Mouse (Mus musculus) kidney, embryonic 14.5 days (tissue): ENCODE data around the gene Susd6. TPM values are rescaled to one million over a fixed set of nuclear protein-coding genes. Genes with fewer than 3 reads are reported as not detected.
"Not testable (repeated sequence)": the region's sequence is repeated elsewhere in the genome, so short reads cannot be mapped to it uniquely, and the experiment has no call there.

Experiments
- ATAC-seq: fragments of 200-750 bp; cut with Nextera tagmentation; 2 replicates; pipeline ENCODE4 v1.8.0; 2017; ENCODE audit warnings: moderate number of reproducible peaks, mild to moderate bottlenecking, moderate TSS enrichment, moderate library complexity; ENCODE audit not compliant: low FRiP score, low TSS enrichment
- H3K27ac ChIP-seq: fragments of 300-500 bp; sonication (generic); 2 replicates; pipeline ENCODE4 v1.5.1; 2014; ENCODE audit warnings: low read depth, mild to moderate bottlenecking, low read length, moderate library complexity, mixed read lengths
- H3K27me3 ChIP-seq: fragments of 300-500 bp; sonication (generic); 2 replicates; pipeline ENCODE4 v1.6.1; 2014; ENCODE audit warnings: mild to moderate bottlenecking, low read length; ENCODE audit not compliant: control insufficient read depth, insufficient read depth
- H3K36me3 ChIP-seq: fragments of 300-500 bp; sonication (generic); 2 replicates; pipeline ENCODE4 v1.6.1; 2014; ENCODE audit warnings: low read length, mixed read lengths; ENCODE audit not compliant: control insufficient read depth, insufficient read depth
- H3K4me1 ChIP-seq: fragments of 300-500 bp; sonication (generic); 2 replicates; pipeline ENCODE4 v1.6.1; 2014; ENCODE audit warnings: low read length, mixed read lengths; ENCODE audit not compliant: control insufficient read depth, insufficient read depth
- H3K4me2 ChIP-seq: fragments of 300-500 bp; sonication (generic); replicated peaks from 2 replicates; pipeline ENCODE4 v1.6.1; 2014; ENCODE audit warnings: low read depth, mild to moderate bottlenecking, low read length
- H3K4me3 ChIP-seq: fragments of 300-500 bp; sonication (generic); 2 replicates; pipeline ENCODE4 v1.5.1; 2014; ENCODE audit warnings: mild to moderate bottlenecking, low read length
- H3K9ac ChIP-seq: fragments of 300-500 bp; sonication (generic); 2 replicates; pipeline ENCODE4 v1.6.1; 2014; ENCODE audit warnings: low read depth, mild to moderate bottlenecking, low read length, moderate library complexity
- H3K9me3 ChIP-seq: fragments of 300-500 bp; sonication (generic); 2 replicates; pipeline ENCODE4 v1.6.1; 2016; ENCODE audit warnings: low read length; ENCODE audit not compliant: control insufficient read depth
- WGBS: fragments of 180-500 bp; shearing (Covaris S2); extraction: QIAGEN DNeasy Blood & Tissue Kit; methylation state at CpG from one replicate; pipeline ENCODE4 v1.1.7; 2014; 5-methylcytosine and 5-hydroxymethylcytosine counted together
- polyA plus RNA-seq: library from polyadenylated mRNA; unstranded; fragments of >200 nt; fragmentation: Nextera tagmentation; extraction: Ambion mirVana; gene quantifications from 2 replicates; pipeline ENCODE4 v1.2.1, GENCODE M21; 2014

Susd6 gene
- polyA plus RNA-seq, 1 experiment from 2014 or later, result 15.6 TPM

DNA sequence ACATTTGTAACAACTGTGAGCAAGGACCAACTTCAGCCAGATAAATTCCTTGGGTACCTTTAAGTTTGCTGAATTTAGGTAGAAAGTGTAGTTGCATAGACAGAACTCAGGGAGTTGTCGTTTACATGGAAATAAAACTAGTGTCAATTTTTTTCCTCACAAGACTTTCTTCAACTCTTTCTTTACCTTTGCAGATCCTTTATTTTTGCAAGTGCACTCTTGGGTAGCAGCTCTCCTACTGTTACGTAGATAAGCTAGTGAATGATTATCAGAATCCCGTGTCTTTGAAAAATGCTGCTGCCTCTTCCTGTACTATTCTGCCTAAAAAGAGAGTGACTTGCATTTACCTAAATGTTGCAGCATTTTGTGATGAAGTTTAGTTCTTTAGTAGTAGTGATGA, 24.2 kb downstream of the Susd6 start:
- Histone ChIP-seq H3K4me3 (no peak overlapping the region), H3K4me2 (no peak overlapping the region), H3K9ac (no peak overlapping the region), H3K4me1 (0 out of 2 replicates have a peak, but pooled peaks cover 2% of the 10 kb centered on the region), H3K9me3 (no peaks in the 10 kb centered on the region), H3K36me3 (no peaks in the 10 kb centered on the region), H3K27ac (no peak overlapping the region), H3K27me3 (no peaks in the 10 kb centered on the region)
- 59% methylated on average over 3 of the region's 3 CpGs for WGBS
- ATAC-seq, result no peak

DNA sequence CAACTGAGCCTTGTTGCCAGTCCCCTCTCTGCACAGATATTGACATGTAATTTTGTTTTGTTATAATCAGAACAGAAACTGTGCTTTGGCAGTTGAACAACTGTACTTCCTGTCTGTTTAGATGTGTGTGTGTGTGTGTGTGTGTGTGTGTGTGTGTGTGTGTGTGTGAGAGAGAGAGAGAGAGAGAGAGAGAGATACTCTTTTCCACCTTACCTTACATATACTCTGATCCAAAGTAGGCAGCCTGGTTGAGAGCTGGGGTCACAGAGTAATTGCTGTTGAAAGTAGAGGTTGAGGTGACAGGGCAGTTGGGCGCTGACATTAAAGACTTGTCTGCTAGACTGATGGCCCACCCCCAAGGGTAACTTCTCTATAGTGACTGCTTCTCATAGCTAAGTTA, 25.0 kb downstream of the Susd6 start:
- peaks cover 2% of the 10 kb centered on the region; the same call in 1 of the 2 replicates for H3K4me1 ChIP-seq
- WGBS, result 36% methylated on average over 1 of the region's 1 CpGs
- ATAC-seq, result no peak
- no peaks in the 10 kb centered on the region for H3K27me3 ChIP-seq
- no peak overlapping the region for H3K27ac ChIP-seq
- H3K9ac ChIP-seq, result no peak overlapping the region
- no peaks in the 10 kb centered on the region for H3K9me3 ChIP-seq
- no peak overlapping the region for H3K4me3 ChIP-seq
- H3K4me2 ChIP-seq, result no peak overlapping the region
- no peaks in the 10 kb centered on the region for H3K36me3 ChIP-seq

DNA sequence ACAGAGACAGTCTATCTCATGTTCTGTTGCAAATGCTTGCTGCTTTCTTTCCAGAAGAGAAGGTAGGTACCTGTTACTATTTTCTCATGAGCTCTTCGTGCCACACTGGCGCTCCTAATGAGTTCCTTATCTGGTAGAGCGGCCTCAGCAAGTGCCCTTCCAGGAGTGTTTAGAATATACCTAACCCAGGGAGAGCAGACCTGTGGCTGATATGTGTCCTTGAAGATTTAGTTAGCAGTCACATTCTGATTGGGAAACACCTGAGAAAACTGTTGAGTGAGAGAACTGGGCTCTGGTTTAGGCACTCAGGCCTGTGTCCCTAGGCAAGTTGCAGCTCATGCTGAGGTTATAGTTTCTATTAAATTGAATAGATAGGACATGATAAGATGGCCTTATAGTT, 25.6 kb downstream of the Susd6 start:
- Histone ChIP-seq H3K36me3 (no peaks in the 10 kb centered on the region), H3K9ac (no peak overlapping the region), H3K27me3 (no peaks in the 10 kb centered on the region), H3K27ac (no peak overlapping the region), H3K4me3 (no peak overlapping the region), H3K4me1 (peaks cover 2% of the 10 kb centered on the region; the same call in 1 of the 2 replicates), H3K4me2 (no peak overlapping the region), H3K9me3 (no peaks in the 10 kb centered on the region)
- WGBS, result 87% methylated on average over 3 of the region's 3 CpGs
- ATAC-seq, result no peak

DNA sequence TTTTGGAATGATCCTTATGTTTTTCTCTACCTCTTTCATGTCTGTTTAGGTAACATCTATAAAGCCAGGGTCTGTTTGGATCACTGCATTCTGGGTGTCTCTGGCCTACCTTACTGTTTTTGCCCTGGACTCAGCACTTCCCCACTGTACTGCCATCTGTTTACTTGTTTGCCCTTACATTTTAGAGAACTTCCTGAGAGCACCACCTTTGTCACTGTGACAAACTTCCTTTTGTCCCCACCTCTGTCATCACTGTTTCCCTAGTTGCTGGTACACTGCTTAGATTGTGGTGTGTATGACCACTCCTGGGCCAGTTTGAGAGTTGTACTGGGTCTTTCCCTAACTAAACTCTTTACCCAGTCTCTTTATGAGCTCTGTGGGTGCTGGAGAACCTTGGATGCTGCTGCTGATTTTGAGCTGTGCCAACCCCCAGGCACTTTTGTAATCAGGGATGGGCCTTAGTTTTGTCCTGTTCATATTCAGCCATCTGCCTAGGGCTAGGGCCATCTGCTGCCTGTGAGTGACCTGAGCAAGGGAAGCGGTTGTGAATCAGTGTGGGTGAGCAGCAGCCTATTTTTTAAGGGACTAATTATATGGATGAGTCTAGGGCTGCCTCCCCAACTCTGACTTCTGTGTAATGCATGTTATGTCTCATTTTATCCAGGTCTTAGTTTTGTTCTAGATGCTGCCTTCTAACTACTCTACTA, 26.2 kb downstream of the Susd6 start:
- H3K4me1 ChIP-seq, result peaks cover 2% of the 10 kb centered on the region; the same call in 1 of the 2 replicates
- no peaks in the 10 kb centered on the region for H3K27me3 ChIP-seq
- H3K4me2 ChIP-seq, result no peak overlapping the region
- no peak overlapping the region for H3K27ac ChIP-seq
- no peaks in the 10 kb centered on the region for H3K9me3 ChIP-seq
- 68% methylated on average over 1 of the region's 1 CpGs for WGBS
- no peak overlapping the region for H3K9ac ChIP-seq
- no peak overlapping the region for H3K4me3 ChIP-seq
- ATAC-seq, result no peak
- H3K36me3 ChIP-seq, result no peaks in the 10 kb centered on the region

DNA sequence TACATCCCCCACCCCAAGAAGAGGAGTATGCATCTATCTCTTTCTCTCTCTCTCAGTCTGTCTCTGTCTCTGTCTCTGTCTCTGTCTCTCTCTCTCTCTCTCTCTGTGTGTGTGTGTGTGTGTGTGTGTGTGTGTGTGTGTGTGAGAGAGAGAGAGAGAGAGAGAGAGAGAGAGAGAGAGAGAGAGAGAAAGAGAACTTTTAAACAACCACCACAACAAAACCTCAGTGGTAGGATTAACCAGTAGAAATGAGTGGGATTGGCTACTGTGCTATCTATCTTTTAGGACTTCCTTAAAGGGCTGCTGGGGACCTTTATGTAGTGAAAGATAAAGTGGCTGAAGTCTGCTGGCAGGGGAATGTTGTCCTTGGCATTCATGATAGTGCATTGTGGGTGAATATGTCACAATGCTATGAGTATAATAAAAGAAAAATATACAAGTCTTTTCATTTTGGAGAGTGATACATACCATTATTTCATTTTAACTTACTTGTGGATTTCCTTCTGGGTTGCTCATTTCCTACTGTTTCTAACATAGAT, 27.5 kb downstream of the Susd6 start:
- Histone ChIP-seq H3K9me3 (no peaks in the 10 kb centered on the region), H3K36me3 (no peaks in the 10 kb centered on the region), H3K27ac (no peak overlapping the region), H3K4me1 (peaks cover 2% of the 10 kb centered on the region; the same call in 1 of the 2 replicates), H3K4me3 (no peak overlapping the region), H3K9ac (no peak overlapping the region), H3K4me2 (no peak overlapping the region), H3K27me3 (no peaks in the 10 kb centered on the region)
- ATAC-seq, result no peak

DNA sequence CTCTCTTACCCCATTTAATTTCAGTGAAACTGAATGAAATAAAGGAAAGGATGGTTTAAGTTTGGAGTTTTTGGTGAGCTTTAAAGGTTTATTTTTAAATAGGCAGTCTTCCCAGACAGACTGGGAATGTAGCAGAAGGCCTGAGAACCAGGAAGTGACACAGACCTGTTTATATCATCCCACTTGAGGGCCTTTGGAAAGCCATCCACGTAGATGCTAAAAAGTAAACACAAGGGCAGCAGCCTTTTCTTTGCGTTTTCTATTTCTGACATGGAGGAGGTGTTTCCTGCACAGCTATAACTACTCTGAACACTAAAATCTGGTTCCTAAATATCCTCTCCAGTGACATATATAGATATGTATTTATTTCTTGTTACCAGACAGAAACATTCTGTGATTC, 28.7 kb downstream of the Susd6 start:
- not testable (repeated sequence) for H3K9ac ChIP-seq, H3K27me3 ChIP-seq, H3K36me3 ChIP-seq, H3K4me3 ChIP-seq, H3K4me2 ChIP-seq, ATAC-seq, H3K9me3 ChIP-seq, H3K27ac ChIP-seq, H3K4me1 ChIP-seq
- 48% methylated on average over 2 of the region's 2 CpGs for WGBS

DNA sequence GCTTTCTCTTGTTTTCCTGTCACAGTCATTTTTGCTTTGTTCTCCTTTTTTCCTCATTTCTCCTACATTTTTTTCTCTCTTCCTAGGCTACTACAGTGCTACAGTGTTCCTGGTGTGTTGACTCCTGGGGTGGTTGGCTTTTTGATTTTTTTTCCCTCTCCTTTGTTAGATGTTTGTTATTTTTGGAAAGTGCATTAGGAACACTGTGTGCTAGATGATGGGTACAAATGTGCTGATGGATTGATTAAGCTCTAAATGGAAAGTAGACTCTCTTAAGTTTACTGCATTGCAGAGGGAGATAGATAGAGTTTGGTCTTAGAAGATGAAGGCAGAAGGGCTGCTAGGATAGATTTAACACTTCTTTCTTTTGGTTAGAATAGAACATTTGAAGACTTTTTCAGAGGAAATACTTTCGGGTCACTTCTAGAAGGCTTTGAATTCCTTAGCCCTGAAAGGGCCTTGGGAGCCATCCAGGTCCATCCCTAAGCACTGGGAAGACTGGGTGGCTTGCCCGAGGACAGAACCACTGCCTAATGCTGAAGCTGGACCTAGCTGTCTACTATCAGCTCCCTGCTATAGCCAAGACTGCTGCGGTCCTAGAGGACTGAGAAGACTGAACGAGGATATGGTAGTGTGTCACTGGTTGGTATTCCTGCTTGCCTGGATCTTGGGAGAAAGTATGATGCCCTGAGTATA, 31.1 kb downstream of the Susd6 start:
- Histone ChIP-seq H3K9ac (no peak overlapping the region), H3K36me3 (no peaks in the 10 kb centered on the region), H3K27ac (no peak overlapping the region), H3K9me3 (no peaks in the 10 kb centered on the region), H3K4me1 (peaks cover 5% of the 10 kb centered on the region; the same call in 1 of the 2 replicates), H3K27me3 (no peaks in the 10 kb centered on the region), H3K4me2 (no peak overlapping the region), H3K4me3 (no peak overlapping the region)
- WGBS, result 85% methylated on average over 4 of the region's 4 CpGs
- no peak for ATAC-seq

DNA sequence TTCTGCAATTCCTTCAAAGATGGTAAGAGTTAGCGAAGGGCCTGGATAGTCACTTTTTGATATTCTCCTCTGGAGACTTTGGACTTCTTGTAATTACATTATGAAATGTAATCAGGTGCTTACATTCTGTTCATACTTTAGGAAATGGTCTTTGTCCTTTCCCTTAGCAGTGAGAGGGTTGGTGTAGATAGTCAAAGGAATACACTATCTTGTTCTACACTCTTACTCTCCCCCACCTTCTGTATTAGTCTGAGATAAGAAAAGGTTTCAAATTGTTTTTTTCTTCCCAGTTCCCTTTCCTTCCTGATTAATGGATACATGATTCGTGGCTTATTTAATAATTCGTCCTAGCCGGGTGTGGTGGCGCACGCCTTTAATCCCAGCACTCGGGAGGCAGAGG, 32.2 kb downstream of the Susd6 start:
- no peak for ATAC-seq
- Histone ChIP-seq H3K4me3 (no peak overlapping the region), H3K4me2 (no peak overlapping the region), H3K9me3 (no peaks in the 10 kb centered on the region), H3K4me1 (peaks cover 7% of the 10 kb centered on the region; the same call in 1 of the 2 replicates), H3K9ac (no peak overlapping the region), H3K27ac (no peak overlapping the region), H3K36me3 (no peaks in the 10 kb centered on the region), H3K27me3 (no peaks in the 10 kb centered on the region)
- 96% methylated on average over 7 of the region's 7 CpGs for WGBS

DNA sequence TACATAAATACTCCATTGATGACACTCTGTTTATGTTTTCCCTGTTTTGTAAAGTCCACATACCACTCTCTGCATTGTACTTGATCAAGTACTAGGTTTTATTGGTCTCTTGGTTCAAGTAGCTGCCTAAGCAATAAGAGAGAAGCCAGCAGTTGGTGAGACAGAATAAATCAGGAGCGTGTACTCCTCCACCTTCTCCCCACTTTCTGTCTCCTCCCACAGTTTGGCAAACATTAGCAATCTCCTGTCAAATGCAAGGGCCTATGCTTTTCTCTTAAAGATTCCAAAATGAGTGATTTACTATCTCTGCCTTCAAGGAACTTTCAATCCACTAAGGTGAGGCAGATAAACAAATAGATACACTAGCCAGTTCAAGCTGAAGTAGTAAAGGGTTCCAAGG, 33.9 kb downstream of the Susd6 start:
- Histone ChIP-seq H3K9me3 (no peaks in the 10 kb centered on the region), H3K36me3 (no peaks in the 10 kb centered on the region), H3K27me3 (no peaks in the 10 kb centered on the region), H3K4me1 (peaks cover 9% of the 10 kb centered on the region; the same call in 1 of the 2 replicates), H3K27ac (no peak overlapping the region), H3K4me3 (no peak overlapping the region), H3K4me2 (no peak overlapping the region), H3K9ac (no peak overlapping the region)
- no peak for ATAC-seq
- WGBS, result 35% methylated on average over 1 of the region's 1 CpGs
